Mouse (Mus musculus) liver, embryonic 16.5 days (tissue): ENCODE measurements around the gene Gm43951. TPM values are rescaled to one million over a fixed set of nuclear protein-coding genes. Genes with fewer than 3 reads are reported as not detected.

Experiments used
- ATAC-seq: fragments of 200-750 bp; cut with Nextera tagmentation; 2 replicates; pipeline ENCODE4 v1.8.0; 2017; ENCODE audit warnings: low read depth, mild to moderate bottlenecking, moderate number of reproducible peaks, moderate library complexity
- H3K27ac ChIP-seq: fragments of 300-500 bp; sonication (generic); 2 replicates; pipeline ENCODE4 v1.5.1; 2014; ENCODE audit warnings: mild to moderate bottlenecking, low read length
- H3K27me3 ChIP-seq: fragments of 300-500 bp; sonication (generic); 2 replicates; pipeline ENCODE4 v1.6.1; 2014; ENCODE audit warnings: low read depth, low read length, mixed read lengths; ENCODE audit not compliant: control insufficient read depth, insufficient read depth
- H3K36me3 ChIP-seq: fragments of 300-500 bp; sonication (generic); 2 replicates; pipeline ENCODE4 v1.6.1; 2014; ENCODE audit warnings: mild to moderate bottlenecking; ENCODE audit not compliant: control insufficient read depth, insufficient read depth
- H3K4me1 ChIP-seq: fragments of 300-500 bp; sonication (generic); 2 replicates; pipeline ENCODE4 v1.6.1; 2014; ENCODE audit warnings: low read depth, low read length, mixed read lengths; ENCODE audit not compliant: control insufficient read depth
- H3K4me2 ChIP-seq: fragments of 300-500 bp; sonication (generic); 2 replicates; pipeline ENCODE4 v1.6.1; 2014; ENCODE audit warnings: low read depth, low read length, mixed read lengths
- H3K4me3 ChIP-seq: fragments of 300-500 bp; sonication (generic); 2 replicates; pipeline ENCODE4 v1.5.1; 2014; ENCODE audit warnings: low read depth, mild to moderate bottlenecking, low read length
- H3K9ac ChIP-seq: fragments of 300-500 bp; sonication (generic); 2 replicates; pipeline ENCODE4 v1.6.1; 2014; ENCODE audit warnings: low read depth, low read length
- H3K9me3 ChIP-seq: fragments of 300-500 bp; sonication (generic); replicated peaks from 2 replicates; pipeline ENCODE4 v1.6.1; 2016; ENCODE audit warnings: low read length; ENCODE audit not compliant: control insufficient read depth
- WGBS: fragments of 180-500 bp; shearing (Covaris S2); extraction: QIAGEN DNeasy Blood & Tissue Kit; methylation state at CpG from one replicate; pipeline ENCODE4 v1.1.7; 2014; ENCODE audit not compliant: insufficient replicate concordance; 5-methylcytosine and 5-hydroxymethylcytosine counted together
- polyA plus RNA-seq: library from polyadenylated mRNA; unstranded; fragments of >200 nt; fragmentation: Nextera tagmentation; extraction: Ambion mirVana; gene quantifications from 2 replicates; pipeline ENCODE4 v1.2.1, GENCODE M21; 2015

Gene Gm43951
- polyA plus RNA-seq, 1 experiment from 2014 or later = not detected

- no peak for ATAC-seq
- H3K27ac ChIP-seq = no peak overlapping the region
- WGBS = 70% methylated on average over 4 of the region's 4 CpGs
Observed at GRCm38 (mm10) chr11:72155981-72156428, 50.6 kb downstream of the Gm43951 start.

GRCm38 (mm10) chr11:72155186-72155980 lies 51.3 kb downstream of the Gm43951 start:
- Histone ChIP-seq H3K4me2 (no peak overlapping the region), H3K27ac (no peak overlapping the region), H3K4me1 (no peaks in the 10 kb centered on the region), H3K27me3 (no peaks in the 10 kb centered on the region), H3K9ac (no peak overlapping the region), H3K9me3 (no peaks in the 10 kb centered on the region), H3K36me3 (no peaks in the 10 kb centered on the region), H3K4me3 (no peak overlapping the region)
- 76% methylated on average over 11 of the region's 11 CpGs for WGBS
- ATAC-seq = no peak

More at GRCm38 (mm10) chr11:72155981-72156428, 50.6 kb downstream of the Gm43951 start:
- Histone ChIP-seq H3K4me3 (no peak overlapping the region), H3K4me1 (no peaks in the 10 kb centered on the region), H3K9ac (no peak overlapping the region), H3K4me2 (no peak overlapping the region), H3K27me3 (no peaks in the 10 kb centered on the region), H3K36me3 (no peaks in the 10 kb centered on the region), H3K9me3 (no peaks in the 10 kb centered on the region)

Other genes with a start within 250 kb of the Gm43951 start
- gene Aipl1, start 169.3 kb downstream of the Gm43951 start, polyA plus RNA-seq = 0.09 and 0.12 TPM in 2 replicates
- 16.2 and 16.5 TPM in 2 replicates for gene Pimreg, start 164.8 kb downstream of the Gm43951 start, polyA plus RNA-seq
- gene Pitpnm3, start 71.1 kb downstream of the Gm43951 start, polyA plus RNA-seq = 0.01 TPM in 1 of 2 replicates, not detected in the other
- 2.2 and 2.6 TPM in 2 replicates for gene 4933427D14Rik, start 619 bp upstream of the Gm43951 start, polyA plus RNA-seq
- 66.4 and 68.5 TPM in 2 replicates for gene Txndc17, start 707 bp upstream of the Gm43951 start, polyA plus RNA-seq
- gene Med31, start 8.8 kb upstream of the Gm43951 start, polyA plus RNA-seq = 10.6 and 11.1 TPM in 2 replicates
- not detected in 2 replicates for gene Slc13a5, start 60.4 kb upstream of the Gm43951 start, polyA plus RNA-seq
- gene Xaf1, start 94.8 kb upstream of the Gm43951 start, polyA plus RNA-seq = 2.7 and 3.4 TPM in 2 replicates
- gene Fbxo39, start 107.6 kb upstream of the Gm43951 start, polyA plus RNA-seq = not detected in 2 replicates
- not detected in 2 replicates for gene Tekt1, start 155.6 kb upstream of the Gm43951 start, polyA plus RNA-seq
- gene Smtnl2, start 204.9 kb upstream of the Gm43951 start, polyA plus RNA-seq = 3.1 and 4.9 TPM in 2 replicates
- 0.25 and 0.94 TPM in 2 replicates for gene Ggt6, start 228.7 kb upstream of the Gm43951 start, polyA plus RNA-seq
- gene Mybbp1a, start 234.5 kb upstream of the Gm43951 start, polyA plus RNA-seq = 62.3 and 68.2 TPM in 2 replicates